Mouse (Mus musculus) adrenal gland, postnatal 14 days (tissue): ENCODE results near the gene Lrrn2. TPM values are rescaled to one million over a fixed set of nuclear protein-coding genes. Genes with fewer than 3 reads are reported as not detected.
A peak's percentile ranks its signal among the peaks of the same experiment; 100 is the strongest.

Source experiments
- DNase-seq: peaks from one replicate; pipeline ENCODE4 v3.0.0; 2021; ENCODE audit warnings: mixed read lengths
- long read RNA-seq, 2 experiments: library from polyadenylated mRNA; stranded (forward); transcript quantifications; one replicate each; pipeline ENCODE4 v2.0.0; 2021
- total RNA-seq: library from RNA; stranded (reverse); gene quantifications from 2 replicates; pipeline ENCODE4 v1.2.3, GENCODE M21; 2021

The Lrrn2 gene
- 7.7 and 9.2 TPM in 2 replicates for total RNA-seq
- long read RNA-seq, experiment 1, transcript Lrrn2-201 (2 exons, 3,428 nt), result major isoform, 12 of 16 reads
- long read RNA-seq, experiment 1, partial matches to known transcripts, result 0 of 16 reads
- long read RNA-seq, experiment 1, other reads (novel, unspliced or antisense), result 4 of 16 reads
- long read RNA-seq, experiment 2, transcript Lrrn2-201 (2 exons, 3,428 nt), result major isoform, 15 of 15 reads
- long read RNA-seq, experiment 2, partial matches to known transcripts, result 0 of 15 reads
- long read RNA-seq, experiment 2, other reads (novel, unspliced or antisense), result 0 of 15 reads

- DNase-seq, result peak; percentile 76
Observed at GRCm38 (mm10) chr1:132880161-132881005, at the start of gene Lrrn2. Gene Lrrn2 (plus strand): TSS chr1:132880273.

DNA sequence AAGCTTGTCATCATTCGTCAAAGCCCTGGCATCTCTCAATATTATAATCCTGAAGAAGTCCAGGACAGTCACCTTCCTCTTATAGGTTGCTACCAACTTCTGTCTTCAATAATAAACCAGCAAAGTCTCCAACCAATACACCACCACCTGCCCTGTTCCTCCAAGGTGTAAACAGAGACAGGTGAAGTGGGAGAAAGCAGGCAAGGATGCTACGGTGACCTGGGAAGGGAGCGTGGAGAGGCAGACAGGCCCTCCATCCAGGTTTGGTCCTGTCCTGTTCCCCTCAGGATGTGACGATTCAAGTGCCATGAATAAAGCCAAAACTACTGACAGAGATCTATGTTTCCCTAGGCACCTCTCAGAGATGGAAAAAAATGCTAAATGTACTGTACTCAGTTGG is 48.1 kb upstream of the Lrrn2 start:
- no peak for DNase-seq

- no peak for DNase-seq
Observed at GRCm38 (mm10) chr1:132834037-132834436, 46.0 kb upstream of the Lrrn2 start.

DNA sequence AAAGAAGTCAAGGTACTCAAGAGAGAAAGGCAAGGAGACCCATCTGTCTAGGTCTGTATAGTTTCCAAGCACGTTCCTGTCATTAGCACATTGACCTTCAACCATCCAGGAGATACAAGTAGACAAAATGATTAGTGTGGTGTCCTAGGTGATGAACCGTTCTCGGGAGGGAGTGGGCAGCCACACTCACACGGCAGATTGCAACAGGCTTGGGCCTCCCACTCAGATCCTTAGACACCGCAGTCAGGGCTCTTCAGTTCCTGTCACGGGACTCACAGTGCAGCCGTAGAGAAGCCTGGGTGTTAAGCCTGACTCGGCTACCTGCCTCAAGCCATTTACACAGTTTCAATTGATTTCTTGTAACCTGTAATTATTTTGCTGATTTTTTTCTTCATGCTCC is 43.2 kb upstream of the Lrrn2 start:
- no peak for DNase-seq

DNA sequence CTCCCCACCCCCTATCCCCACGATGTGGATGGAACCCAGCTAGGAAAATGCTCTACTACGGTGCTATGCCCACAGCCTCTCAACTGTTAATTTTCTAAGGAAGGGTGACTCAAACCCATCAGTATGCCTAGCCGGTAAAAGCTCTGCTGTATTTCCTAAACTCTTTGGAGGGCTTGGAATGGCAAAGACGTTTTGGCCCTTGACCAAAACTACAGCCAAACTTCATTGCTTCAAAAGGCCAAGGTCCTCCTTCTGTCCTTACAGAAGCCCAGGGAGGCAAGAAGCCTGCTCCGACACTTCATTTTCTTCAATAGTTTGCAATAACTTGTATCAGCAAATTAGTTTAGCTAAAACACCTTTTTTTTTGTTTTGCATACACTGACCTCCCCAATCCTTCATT is 42.4 kb upstream of the Lrrn2 start:
- DNase-seq, result peak; percentile 38

DNA sequence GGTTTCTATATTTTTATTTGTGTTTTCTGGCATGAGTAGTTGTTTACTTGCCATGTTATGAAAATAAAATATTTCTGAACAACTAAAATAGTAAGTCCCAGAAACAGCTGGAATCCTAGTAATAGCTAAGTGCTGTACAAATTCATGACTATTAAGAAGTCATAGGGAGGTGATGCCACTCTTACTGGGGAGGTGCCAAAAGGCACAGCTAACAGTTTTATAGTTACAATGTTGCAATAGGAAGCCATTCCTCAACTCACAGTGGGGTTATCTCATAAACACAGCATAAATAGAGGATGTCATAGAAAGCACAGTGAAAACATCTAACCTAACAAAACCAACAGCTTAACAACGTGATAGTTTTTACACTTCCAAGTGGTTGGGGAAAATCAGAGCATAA is 41.7 kb upstream of the Lrrn2 start:
- no peak for DNase-seq

DNA sequence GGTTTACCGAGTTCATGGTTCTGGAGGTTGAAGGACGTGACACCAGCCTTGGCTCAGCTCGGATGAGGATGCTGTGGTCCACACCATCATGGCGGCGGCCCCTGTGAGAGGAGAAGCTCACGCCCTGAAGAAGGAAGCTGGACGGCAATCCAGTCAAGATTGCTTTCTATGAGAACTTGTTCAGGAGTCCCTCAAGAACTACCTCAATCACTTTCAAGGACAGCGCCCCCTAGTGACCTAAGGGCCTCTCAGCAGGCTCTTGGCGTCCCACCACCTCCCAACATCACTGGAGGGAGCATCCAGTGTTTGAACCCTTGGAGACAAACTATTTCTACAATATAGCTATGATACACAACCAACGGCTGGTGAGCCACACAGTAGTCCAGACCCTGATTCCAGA is 36.5 kb upstream of the Lrrn2 start:
- DNase-seq, result no peak

DNA sequence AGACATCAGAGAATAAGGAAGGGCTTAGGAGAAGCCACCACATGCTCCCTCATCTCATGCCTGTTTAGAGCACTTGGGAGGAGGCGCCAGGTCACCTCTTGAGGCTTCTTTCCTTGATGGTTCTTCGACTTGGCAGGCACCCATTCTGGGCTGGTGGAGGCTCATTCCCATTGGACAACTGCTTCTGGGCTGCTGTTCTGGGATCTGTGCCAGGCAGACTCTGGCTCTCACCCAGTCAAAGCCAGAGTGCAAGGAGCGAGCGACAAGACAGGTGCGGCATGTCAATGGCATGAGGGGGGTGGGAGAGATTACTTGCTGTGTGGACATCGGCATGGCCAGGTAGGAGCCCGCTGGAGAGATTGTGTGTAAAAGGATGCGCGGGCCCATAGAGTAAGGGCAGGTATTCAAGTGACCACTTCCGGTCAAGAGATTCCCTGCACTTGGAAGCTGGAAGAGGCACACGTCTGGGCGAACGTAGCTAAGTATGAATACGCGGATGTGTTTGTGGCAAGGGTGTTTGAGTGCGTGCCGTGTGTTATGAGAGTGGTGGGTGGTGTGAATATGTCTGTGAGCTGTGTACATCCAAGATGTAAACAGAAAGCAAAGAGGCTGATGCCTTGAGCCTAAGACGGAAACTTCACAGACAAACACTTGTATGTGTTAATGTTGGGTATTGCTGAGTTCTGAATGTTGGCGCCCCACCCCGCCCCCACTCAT is 35.8 kb upstream of the Lrrn2 start:
- DNase-seq, result peak; percentile 81

- peak; percentile 77 for DNase-seq
Observed at GRCm38 (mm10) chr1:132845766-132846165, 34.3 kb upstream of the Lrrn2 start.

DNA sequence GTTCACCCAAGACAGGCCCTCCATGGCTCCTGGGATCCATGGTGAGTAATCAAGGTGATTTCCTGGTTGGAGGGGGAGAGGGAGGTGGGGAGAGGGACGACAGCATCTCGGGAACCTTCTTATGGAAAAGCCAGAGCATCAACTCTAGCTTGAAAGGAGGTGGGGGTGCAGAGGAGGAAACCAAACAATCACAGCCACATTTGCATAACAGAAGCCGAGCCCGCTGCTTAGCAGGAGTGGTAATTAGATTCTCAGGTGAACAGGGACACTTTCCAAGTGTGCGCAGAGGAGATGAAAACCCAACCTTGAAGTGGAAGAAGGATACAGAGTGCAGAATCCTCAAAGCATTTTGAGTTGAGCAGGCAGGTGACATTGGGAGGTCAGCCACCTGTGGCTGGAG is 29.3 kb upstream of the Lrrn2 start:
- no peak for DNase-seq

- no peak for DNase-seq
Observed at GRCm38 (mm10) chr1:132851296-132851695, 28.8 kb upstream of the Lrrn2 start.

- peak; percentile 60 for DNase-seq
Observed at GRCm38 (mm10) chr1:132851771-132852170, 28.3 kb upstream of the Lrrn2 start.

- no peak for DNase-seq
Observed at GRCm38 (mm10) chr1:132853312-132853711, 26.8 kb upstream of the Lrrn2 start.

- no peak for DNase-seq
Observed at GRCm38 (mm10) chr1:132858516-132859383, 21.3 kb upstream of the Lrrn2 start.

- peak; percentile 23 for DNase-seq
Observed at GRCm38 (mm10) chr1:132864220-132864619, 15.9 kb upstream of the Lrrn2 start.

DNA sequence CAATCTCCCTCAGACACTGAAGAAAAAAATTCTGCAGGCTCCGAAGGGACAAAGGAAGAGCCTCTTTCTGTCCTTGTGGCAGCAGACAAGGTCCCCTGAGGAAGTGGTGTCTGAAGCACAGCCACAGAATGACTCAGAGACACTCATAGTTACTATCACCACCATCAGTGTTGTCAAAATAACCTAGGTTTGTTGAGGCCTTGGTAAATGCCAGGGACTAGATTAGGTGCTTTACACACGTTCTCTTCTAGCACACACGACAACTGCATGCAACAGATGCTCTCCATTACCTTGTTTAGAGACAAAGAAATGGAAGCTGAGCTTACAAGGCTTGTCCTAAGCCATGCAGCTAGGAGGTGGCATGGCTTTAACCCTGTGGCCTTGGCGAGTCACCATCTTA is 14.5 kb upstream of the Lrrn2 start:
- peak; percentile 19 for DNase-seq

GRCm38 (mm10) chr1:132870327-132870726 is 9.7 kb upstream of the Lrrn2 start:
- DNase-seq, result no peak

DNA sequence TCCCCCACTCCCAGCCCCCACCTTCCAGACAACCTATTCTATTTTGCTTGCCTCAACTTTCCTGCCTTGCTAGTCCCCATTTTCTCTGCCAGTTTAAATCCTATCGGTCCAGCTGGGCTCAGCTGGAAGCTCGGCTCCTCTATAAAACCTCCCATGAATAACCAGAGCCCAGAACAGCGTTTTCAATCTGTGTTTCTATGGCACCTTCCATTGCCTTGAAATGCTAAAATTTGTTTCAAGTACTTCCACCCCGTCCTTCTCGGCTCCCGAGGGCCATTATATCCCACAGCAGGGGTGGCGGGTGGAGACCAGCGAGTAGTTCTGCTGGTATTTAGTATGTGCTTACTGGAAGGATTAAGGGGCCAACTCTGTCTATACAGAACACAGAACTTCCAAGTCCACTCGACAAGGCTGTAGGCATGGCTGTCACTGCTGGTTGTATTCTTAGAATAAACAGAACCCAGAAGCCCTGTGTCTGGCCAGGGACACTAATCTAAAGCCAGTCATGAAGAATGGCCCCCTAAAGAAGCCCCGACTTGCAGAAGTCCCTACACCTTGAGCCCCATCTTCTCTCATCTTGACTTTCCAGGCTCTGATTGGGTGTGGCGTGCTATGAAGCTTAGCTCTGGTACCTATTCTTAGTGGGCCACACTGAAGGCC is 992 bp upstream of the Lrrn2 start:
- DNase-seq, result no peak

DNA sequence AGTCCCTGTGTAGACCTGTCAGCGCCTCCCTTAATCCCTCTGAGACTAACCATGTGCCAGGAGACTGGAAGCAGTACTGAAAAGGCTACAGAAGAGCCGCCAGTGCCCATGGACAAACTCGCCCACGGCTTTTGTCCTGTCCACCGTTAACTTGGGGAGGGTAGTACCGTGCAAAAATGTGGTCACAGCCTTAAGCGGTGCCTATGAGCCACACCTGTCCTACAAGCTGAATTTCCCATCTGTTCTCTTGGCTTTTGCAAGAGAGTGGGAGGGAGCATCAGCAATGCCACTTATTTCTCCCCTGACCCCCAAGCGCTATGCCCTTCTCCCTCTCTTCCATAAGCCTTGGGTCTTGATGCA is 292 bp upstream of the Lrrn2 start:
- DNase-seq, result no peak

DNA sequence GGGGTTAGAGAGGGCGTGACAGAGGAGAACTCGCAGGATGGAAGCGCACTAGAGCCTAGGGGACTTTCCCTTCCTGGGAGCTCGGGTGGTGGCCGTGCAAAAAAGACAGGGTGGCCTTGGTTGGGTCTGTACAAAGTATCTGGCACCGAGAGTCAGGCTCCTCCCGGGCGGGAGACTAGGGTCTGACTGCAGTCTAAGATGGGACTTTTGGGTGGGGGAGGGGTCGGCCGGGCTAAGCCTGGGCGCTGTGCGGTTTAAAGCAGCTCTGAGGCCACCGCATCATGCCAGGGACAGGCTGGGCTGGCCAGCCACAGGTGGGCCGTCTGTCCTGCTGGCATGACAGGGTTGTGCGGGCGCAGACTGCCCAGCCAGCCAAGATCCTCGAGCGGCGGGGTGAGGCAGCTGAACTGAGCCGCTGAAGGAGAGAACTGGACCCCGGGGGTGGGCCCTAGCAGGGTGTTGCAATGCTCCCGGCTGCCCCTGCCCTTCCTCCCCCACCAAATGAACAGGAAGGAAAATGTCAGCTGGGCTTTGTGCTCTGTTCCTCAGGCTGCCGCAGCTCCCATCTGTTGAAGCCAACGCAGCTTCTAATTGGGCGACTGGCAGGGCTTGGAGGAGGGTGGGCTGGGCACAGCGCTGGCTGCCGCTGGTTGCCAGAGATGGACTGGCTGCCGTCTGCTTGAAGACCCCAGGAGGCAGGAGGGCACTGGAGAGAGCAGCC is 1.1 kb downstream of the Lrrn2 start:
- DNase-seq, result peak; percentile 60

- DNase-seq, result no peak
Observed at GRCm38 (mm10) chr1:132881836-132882235, 1.8 kb downstream of the Lrrn2 start.
